ENCODE assay signal across 8 mouse cellular contexts in genomic region chr7:127208553-127209438, GRCm38 (mm10). TPM values are rescaled to one million over a fixed set of nuclear protein-coding genes. Genes with fewer than 3 reads are reported as not detected.
DNase-seq lines count a peak whose midpoint lies in the region; ATAC-seq lines count a peak whose summit lies in the region.

Gene Mylpf (plus strand): TSS chr7:127208890.

- peak; percentile 84 for ATAC-seq in CD4-positive, CD25-positive, alpha-beta regulatory T cell, adult 4 months
- ATAC-seq in heart, embryonic 14.5 days (ENCODE audit: insufficient number of reproducible peaks, insufficient read depth, low FRiP score, low read depth), result peak; percentile 92
- peak; percentile 87 for ATAC-seq in liver, embryonic 13.5 days (ENCODE audit: low read depth)
- ATAC-seq in stomach, embryonic 16.5 days (ENCODE audit: insufficient read depth, low FRiP score), result peak; percentile 94

- H3K27ac ChIP-seq in heart, embryonic 14.5 days (replicated peaks in 1 of 2; ENCODE audit: control insufficient read depth in 1 of 2, insufficient read depth in 1 of 2, low read depth in 2 of 2, low read length in 2 of 2), result peak within 1 kb of the TSS; percentile 82 to 86
- peak within 1 kb of the TSS; percentile 98 for H3K27ac ChIP-seq in liver, embryonic 13.5 days
- H3K27ac ChIP-seq in stomach, embryonic 16.5 days (ENCODE audit: low read length), result peak within 1 kb of the TSS; percentile 82

- H3K4me3 ChIP-seq in heart, embryonic 14.5 days (ENCODE audit: control insufficient read depth in 1 of 2, insufficient read depth in 1 of 2, low read depth in 1 of 2, low read length in 2 of 2), result peak within 1 kb of the TSS; percentile 92
- peak within 1 kb of the TSS; percentile 89 for H3K4me3 ChIP-seq in liver, embryonic 13.5 days (replicated peaks)
- H3K4me3 ChIP-seq in stomach, embryonic 16.5 days (replicated peaks; ENCODE audit: low read length), result peak within 1 kb of the TSS; percentile 64

- H3K9ac ChIP-seq in heart, embryonic 14.5 days (ENCODE audit: low read length), result peak within 1 kb of the TSS; percentile 97
- peak within 1 kb of the TSS; percentile 99 for H3K9ac ChIP-seq in liver, embryonic 13.5 days
- peak within 1 kb of the TSS; percentile 82 for H3K9ac ChIP-seq in stomach, embryonic 16.5 days (ENCODE audit: low read length)

- WGBS in heart, embryonic 14.5 days, result 1% methylated on average over 28 of the region's 44 CpGs
- 1% methylated on average over 43 of the region's 44 CpGs for WGBS in liver, embryonic 13.5 days (ENCODE audit: insufficient replicate concordance)
- under 1% methylated on average over 44 of the region's 44 CpGs for WGBS in stomach, embryonic 16.5 days

- peaks cover 8 to 31% of the 10 kb centered on the region in 2 experiments for H3K4me1 ChIP-seq in heart, embryonic 14.5 days (ENCODE audit: control insufficient read depth in 2 of 2, insufficient read depth in 2 of 2, low read length in 2 of 2)
- peaks cover 65% of the 10 kb centered on the region for H3K4me1 ChIP-seq in liver, embryonic 13.5 days (replicated peaks)
- H3K4me1 ChIP-seq in stomach, embryonic 16.5 days (ENCODE audit: control insufficient read depth, insufficient read depth, low read length), result peaks cover 14% of the 10 kb centered on the region

- H3K9me3 ChIP-seq in heart, embryonic 14.5 days (ENCODE audit: control insufficient read depth, low read length), result no peaks in the 10 kb centered on the region
- no peaks in the 10 kb centered on the region for H3K9me3 ChIP-seq in liver, embryonic 13.5 days (replicated peaks)
- H3K9me3 ChIP-seq in stomach, embryonic 16.5 days (replicated peaks; ENCODE audit: control insufficient read depth, low read length), result no peaks in the 10 kb centered on the region

- peaks cover 14% of the 10 kb centered on the region for H3K36me3 ChIP-seq in heart, embryonic 14.5 days (ENCODE audit: control insufficient read depth, insufficient read depth, low read length)
- peaks cover 15% of the 10 kb centered on the region for H3K36me3 ChIP-seq in liver, embryonic 13.5 days
- no peaks in the 10 kb centered on the region for H3K36me3 ChIP-seq in stomach, embryonic 16.5 days (ENCODE audit: control insufficient read depth, insufficient read depth, low read length)

- H3K27me3 ChIP-seq in heart, embryonic 14.5 days (ENCODE audit: control insufficient read depth, insufficient read depth, low read length), result no peaks in the 10 kb centered on the region
- H3K27me3 ChIP-seq in liver, embryonic 13.5 days, result no peaks in the 10 kb centered on the region
- no peaks in the 10 kb centered on the region for H3K27me3 ChIP-seq in stomach, embryonic 16.5 days (ENCODE audit: control insufficient read depth, insufficient read depth, low read length)

- DNase-seq in c-Kit-negative CD71-positive TER-119-positive erythroid progenitor cells, embryonic 14.5 days (ENCODE audit: low read depth, low spot score), result peak; percentile 86
- DNase-seq in fibroblast of lung, adult 2 months (ENCODE audit: low read depth), result peak; percentile 99
- peak; percentile 98 for DNase-seq in kidney, postnatal 14 days
- DNase-seq in liver, embryonic 13.5 days, result peak; percentile 90
- DNase-seq in neural tube, embryonic 10.5 days (ENCODE audit: extremely low spot score, low spot score), result peak; percentile 95

- H3K4me2 ChIP-seq in heart, embryonic 14.5 days (ENCODE audit: low read length), result peak within 1 kb of the TSS; percentile 96
- peak within 1 kb of the TSS; percentile 95 for H3K4me2 ChIP-seq in liver, embryonic 13.5 days
- peak within 1 kb of the TSS; percentile 97 for H3K4me2 ChIP-seq in stomach, embryonic 16.5 days (ENCODE audit: low read depth, low read length)

RNA-seq across cellular contexts. Expression of gene Mylpf, which starts in this region (rescaled TPM):
- polyA plus RNA-seq in CD4-positive, CD25-positive, alpha-beta regulatory T cell, adult 4 months (2017; shearing (Covaris generic)), result 10 to 100 TPM; 25.4 to 31.5 TPM
- polyA plus RNA-seq in heart, embryonic 14.5 days (2014; fragmentation: Nextera tagmentation; extraction: Ambion mirVana), result 11.7 and 14.9 TPM in 2 replicates
- polyA plus RNA-seq in liver, embryonic 13.5 days (2015; fragmentation: Nextera tagmentation; extraction: Ambion mirVana), result 42.7 and 46.8 TPM in 2 replicates
- polyA plus RNA-seq in stomach, embryonic 16.5 days (2015; fragmentation: Nextera tagmentation; extraction: Ambion mirVana), result 23.9 and 312 TPM in 2 replicates

Comparison
In these comparisons a context has a peak if more than half of its experiments do, and no peak if none do; other contexts are left out.
1. Peak in every context shown above with its lines: DNase-seq, ATAC-seq, H3K4me3 ChIP-seq and H3K27ac ChIP-seq.